8 mouse cellular contexts compared by ENCODE assay signal in the genomic region with DNA sequence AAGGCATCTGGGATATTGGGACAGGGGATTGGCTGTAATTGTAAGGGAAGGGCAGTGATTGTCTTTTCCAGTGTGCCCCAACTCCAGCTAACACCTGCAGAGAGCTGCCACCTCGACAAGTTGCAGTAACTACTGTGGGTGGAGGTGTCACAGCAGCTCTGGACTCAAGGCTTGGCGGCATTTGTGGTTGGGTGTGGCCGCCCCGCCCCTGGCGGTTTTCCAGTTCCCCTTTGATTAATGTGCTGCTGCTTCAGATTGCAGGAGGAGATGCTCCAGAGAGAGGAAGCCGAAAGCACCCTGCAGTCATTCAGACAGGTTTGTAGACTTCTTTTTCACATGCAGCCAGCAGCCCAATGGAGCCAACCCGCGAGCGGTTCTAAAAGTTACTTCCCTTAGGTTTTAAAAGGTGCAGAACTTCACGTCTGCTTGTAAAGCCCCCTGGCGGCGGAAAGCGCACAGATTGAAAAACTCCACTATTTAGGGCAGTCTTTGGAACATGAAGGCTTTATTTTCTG. TPM values are rescaled to one million over a fixed set of nuclear protein-coding genes. Genes with fewer than 3 reads are reported as not detected.
DNase-seq lines count a peak whose midpoint lies in the region; ATAC-seq and TF ChIP-seq lines count a peak whose summit lies in the region.

No protein-coding gene starts in this region.

- no peaks in the 10 kb centered on the region for H3K27me3 ChIP-seq in forebrain, embryonic 15.5 days
- peaks cover 49% of the 10 kb centered on the region for H3K27me3 ChIP-seq in liver, embryonic 16.5 days (ENCODE audit: control insufficient read depth, insufficient read depth, low read depth, low read length)
- H3K27me3 ChIP-seq in neural tube, embryonic 11.5 days (ENCODE audit: control insufficient read depth, insufficient read depth, low read length), result no peaks in the 10 kb centered on the region
- no peaks in the 10 kb centered on the region for H3K27me3 ChIP-seq in stomach, postnatal 0 days (ENCODE audit: control insufficient read depth, insufficient read depth, low read length)

- DNase-seq in CD8-positive naive resting alpha-beta T cell, adult 2 months (ENCODE audit: low read depth in 2 of 2, low spot score in 2 of 2), result peak; percentile 72 to 87
- DNase-seq in brain, embryonic 14.5 days (ENCODE audit: low read depth), result peak; percentile 93
- DNase-seq in heart, postnatal 25 days (ENCODE audit: low spot score), result peak; percentile 61
- peak; percentile 57 for DNase-seq in large intestine, adult 2 months (ENCODE audit: low read depth, low spot score)
- peak; percentile 83 for DNase-seq in neural tube, embryonic 11.5 days (ENCODE audit: low spot score)
- DNase-seq in stomach, postnatal 0 days (ENCODE audit: low spot score), result peak; percentile 76

- H3K4me3 ChIP-seq in forebrain, embryonic 15.5 days, result peak overlapping the region; percentile 68
- H3K4me3 ChIP-seq in liver, embryonic 16.5 days (ENCODE audit: low read depth, low read length), result peak overlapping the region; percentile 65
- H3K4me3 ChIP-seq in neural tube, embryonic 11.5 days (ENCODE audit: low read depth, low read length), result peak overlapping the region; percentile 92
- H3K4me3 ChIP-seq in stomach, postnatal 0 days (ENCODE audit: low read depth, low read length), result peak overlapping the region; percentile 67

- peak overlapping the region; percentile 97 for H3K27ac ChIP-seq in forebrain, embryonic 15.5 days (replicated peaks)
- H3K27ac ChIP-seq in liver, embryonic 16.5 days (ENCODE audit: low read length), result peak overlapping the region; percentile 64
- H3K27ac ChIP-seq in neural tube, embryonic 11.5 days (ENCODE audit: low read depth, low read length), result peak overlapping the region; percentile 98
- H3K27ac ChIP-seq in stomach, postnatal 0 days (replicated peaks), result peak overlapping the region; percentile 93

- no peak for TF ChIP-seq POLR2A in brain, embryonic 14.5 days (IDR thresholded peaks at IDR 0.05; ENCODE audit: borderline replicate concordance, extremely low read depth, insufficient read depth, insufficient read length, poor library complexity, severe bottlenecking)

- intact Hi-C loops in heart, postnatal 25 days (cut with DNase I), result loop anchor here (2.0 kb wide), 2 partner anchors 163 to 285 kb away; no protein-coding TSS in a partner anchor

- H3K4me1 ChIP-seq in forebrain, embryonic 15.5 days, result peaks cover 44% of the 10 kb centered on the region
- H3K4me1 ChIP-seq in liver, embryonic 16.5 days (ENCODE audit: control insufficient read depth, low read depth, low read length), result peaks cover 16% of the 10 kb centered on the region
- H3K4me1 ChIP-seq in neural tube, embryonic 11.5 days (ENCODE audit: control insufficient read depth, insufficient read depth, low read length), result peaks cover 13% of the 10 kb centered on the region
- peaks cover 3% of the 10 kb centered on the region; the same call in 1 of the 2 replicates for H3K4me1 ChIP-seq in stomach, postnatal 0 days (replicated peaks; ENCODE audit: control insufficient read depth, insufficient read depth)

- no peak for TF ChIP-seq EP300 in stomach, postnatal 0 days (optimal IDR thresholded peaks at IDR 0.05)

- TF ChIP-seq CTCF in brain, embryonic 14.5 days (IDR thresholded peaks at IDR 0.05; ENCODE audit: borderline replicate concordance, extremely low read depth, insufficient read depth, insufficient read length), result peak; percentile 71
- TF ChIP-seq CTCF in stomach, postnatal 0 days (IDR thresholded peaks at IDR 0.05; ENCODE audit: low read depth), result peak; percentile 77

- H3K9ac ChIP-seq in forebrain, embryonic 15.5 days (replicated peaks), result peak overlapping the region; percentile 69
- H3K9ac ChIP-seq in liver, embryonic 16.5 days (ENCODE audit: low read depth, low read length), result peak overlapping the region; percentile 58
- H3K9ac ChIP-seq in neural tube, embryonic 11.5 days (ENCODE audit: low read length), result peak overlapping the region; percentile 97
- H3K9ac ChIP-seq in stomach, postnatal 0 days (ENCODE audit: low read length), result peak overlapping the region; percentile 80

- no peaks in the 10 kb centered on the region for H3K9me3 ChIP-seq in forebrain, embryonic 15.5 days
- H3K9me3 ChIP-seq in liver, embryonic 16.5 days (replicated peaks; ENCODE audit: control insufficient read depth, low read length), result no peaks in the 10 kb centered on the region
- H3K9me3 ChIP-seq in neural tube, embryonic 11.5 days (ENCODE audit: control insufficient read depth, low read length), result no peaks in the 10 kb centered on the region
- H3K9me3 ChIP-seq in stomach, postnatal 0 days (ENCODE audit: control insufficient read depth, low read length), result no peaks in the 10 kb centered on the region

- peak overlapping the region; percentile 79 for H3K4me2 ChIP-seq in forebrain, embryonic 15.5 days (replicated peaks)
- peak overlapping the region; percentile 71 for H3K4me2 ChIP-seq in liver, embryonic 16.5 days (ENCODE audit: low read depth, low read length)
- peak overlapping the region; percentile 79 for H3K4me2 ChIP-seq in neural tube, embryonic 11.5 days (ENCODE audit: low read depth)
- H3K4me2 ChIP-seq in stomach, postnatal 0 days (replicated peaks; ENCODE audit: low read depth), result peak overlapping the region; percentile 60

- peaks cover 13% of the 10 kb centered on the region for H3K36me3 ChIP-seq in forebrain, embryonic 15.5 days
- no peaks in the 10 kb centered on the region for H3K36me3 ChIP-seq in liver, embryonic 16.5 days (ENCODE audit: control insufficient read depth, insufficient read depth)
- H3K36me3 ChIP-seq in neural tube, embryonic 11.5 days (ENCODE audit: control insufficient read depth, insufficient read depth, low read length), result peaks cover 10% of the 10 kb centered on the region
- no peaks in the 10 kb centered on the region for H3K36me3 ChIP-seq in stomach, postnatal 0 days (ENCODE audit: control insufficient read depth, insufficient read depth, low read length)

- under 1% methylated on average over 13 of the region's 13 CpGs for WGBS in forebrain, embryonic 15.5 days
- 1% methylated on average over 13 of the region's 13 CpGs for WGBS in large intestine, adult 2 months
- WGBS in liver, embryonic 16.5 days (ENCODE audit: insufficient replicate concordance), result under 1% methylated on average over 13 of the region's 13 CpGs
- WGBS in neural tube, embryonic 11.5 days, result 1% methylated on average over 13 of the region's 13 CpGs
- 0% methylated on average over 13 of the region's 13 CpGs for WGBS in stomach, postnatal 0 days

- ATAC-seq in forebrain, embryonic 15.5 days (replicated peaks), result no peak
- peak; percentile 20; the same call in 1 of the 2 replicates for ATAC-seq in liver, embryonic 16.5 days (ENCODE audit: low read depth)
- no peak for ATAC-seq in neural tube, embryonic 11.5 days (ENCODE audit: insufficient read depth, low FRiP score, low TSS enrichment)
- ATAC-seq in stomach, postnatal 0 days (ENCODE audit: low FRiP score, low TSS enrichment), result no peak

RNA-seq across cellular contexts. Expression of gene Vim, which starts 1.6 kb away (rescaled TPM):
- polyA plus RNA-seq in brain, embryonic 14.5 days (2012; rRNA removed), result 1,036 and 1,222 TPM in 2 replicates
- polyA plus RNA-seq in forebrain, embryonic 15.5 days (2015; fragmentation: Nextera tagmentation; extraction: Ambion mirVana), result 554 and 555 TPM in 2 replicates
- 100 to 1,000 TPM; 334 to 431 TPM for total RNA-seq in heart, postnatal 25 days (2021)
- 285 and 344 TPM in 2 replicates for polyA plus RNA-seq in large intestine, adult 2 months (2012; rRNA removed)
- polyA plus RNA-seq in liver, embryonic 16.5 days (2015; fragmentation: Nextera tagmentation; extraction: Ambion mirVana), result 81.1 and 83.2 TPM in 2 replicates
- polyA plus RNA-seq in neural tube, embryonic 11.5 days (2014; fragmentation: Nextera tagmentation; extraction: Ambion mirVana), result 1,210 and 1,219 TPM in 2 replicates
- 287 and 331 TPM in 2 replicates for polyA plus RNA-seq in stomach, postnatal 0 days (2015; fragmentation: Nextera tagmentation; extraction: Ambion mirVana)

RNA-seq across cellular contexts. Expression of gene Trdmt1, which starts 30.9 kb away (rescaled TPM):
- polyA plus RNA-seq in brain, embryonic 14.5 days (2012; rRNA removed), result 6.8 and 8.5 TPM in 2 replicates
- polyA plus RNA-seq in forebrain, embryonic 15.5 days (2015; fragmentation: Nextera tagmentation; extraction: Ambion mirVana), result 7.5 and 8.7 TPM in 2 replicates
- 1 to 10 TPM; 6.8 to 8.6 TPM for total RNA-seq in heart, postnatal 25 days (2021)
- 1.0 and 1.2 TPM in 2 replicates for polyA plus RNA-seq in large intestine, adult 2 months (2012; rRNA removed)
- 3.2 and 3.6 TPM in 2 replicates for polyA plus RNA-seq in liver, embryonic 16.5 days (2015; fragmentation: Nextera tagmentation; extraction: Ambion mirVana)
- polyA plus RNA-seq in neural tube, embryonic 11.5 days (2014; fragmentation: Nextera tagmentation; extraction: Ambion mirVana), result 7.2 and 9.3 TPM in 2 replicates
- 6.9 and 7.2 TPM in 2 replicates for polyA plus RNA-seq in stomach, postnatal 0 days (2015; fragmentation: Nextera tagmentation; extraction: Ambion mirVana)
